ENCODE assay signal across 8 mouse cellular contexts in the genomic region with DNA sequence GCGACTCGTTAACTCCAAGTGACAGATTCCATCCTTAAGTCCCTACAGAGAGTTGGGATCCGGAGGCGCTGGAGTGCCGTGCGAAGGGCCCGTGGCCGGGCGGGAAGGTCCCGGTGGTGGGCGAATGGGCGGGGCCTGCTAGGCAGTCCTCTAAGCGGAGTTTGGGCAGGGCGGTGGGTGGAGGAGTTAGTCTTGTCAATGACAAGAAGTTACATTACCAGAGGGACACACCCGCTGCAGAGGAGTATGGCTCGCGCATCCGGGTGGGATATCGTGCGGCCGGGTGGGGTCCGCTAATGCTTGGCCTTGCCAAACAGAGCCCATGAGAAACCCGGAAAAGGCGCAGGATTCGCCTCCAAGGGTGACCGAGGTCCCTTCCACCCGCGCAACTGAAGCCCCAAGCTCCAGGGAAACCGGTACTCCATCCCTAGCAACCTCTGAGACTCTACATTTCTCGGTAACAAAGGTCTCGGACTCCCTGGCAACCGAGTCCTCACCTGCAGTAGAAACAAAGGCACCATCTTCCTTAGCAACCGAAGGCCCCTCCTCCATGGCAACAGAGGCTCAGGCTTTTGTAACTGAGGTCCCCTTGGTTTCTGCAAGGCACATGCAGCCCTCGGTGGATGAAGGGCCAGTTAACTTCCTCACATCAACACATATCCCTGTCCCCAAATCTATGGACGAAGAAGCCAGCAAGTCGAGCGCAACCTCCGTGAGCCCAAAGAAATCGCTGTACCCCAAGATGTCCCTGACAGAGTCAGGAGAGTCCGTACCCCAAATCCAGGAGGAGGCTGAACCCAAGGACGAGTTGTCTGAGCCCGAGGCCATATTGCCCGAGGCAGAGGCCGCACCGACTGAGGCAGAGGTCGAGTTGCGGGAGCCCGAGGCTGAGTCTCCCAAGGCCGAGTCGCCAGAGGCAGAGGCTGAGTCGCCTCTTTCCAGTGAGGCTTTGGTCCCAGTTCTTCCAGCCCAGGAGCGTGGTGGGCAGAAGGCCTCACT. TPM values are rescaled to one million over a fixed set of nuclear protein-coding genes. Genes with fewer than 3 reads are reported as not detected.
DNase-seq lines count a peak whose midpoint lies in the region; ATAC-seq and TF ChIP-seq lines count a peak whose summit lies in the region.
"Had no signal": no experiment of that assay in that cellular context is flagged by ENCODE, and none has a peak within 500 bp of the region (broad histone marks: within the 10 kb centered on the region; RNA-seq: fewer than 3 reads in every experiment).

No protein-coding gene starts in this region.

- 15% methylated on average over 52 of the region's 52 CpGs for WGBS in heart, embryonic 10.5 days
- WGBS in limb, embryonic 13.5 days: 17% methylated on average over 52 of the region's 52 CpGs
- WGBS in olfactory bulb, adult 2 months: 27% methylated on average over 52 of the region's 52 CpGs

- peak overlapping the region; percentile 59 for H3K4me2 ChIP-seq in limb, embryonic 13.5 days (replicated peaks)
- H3K4me2 ChIP-seq: liver, embryonic 15.5 days had no signal

- H3K4me3 ChIP-seq in ES-Bruce4 (ENCODE audit: low read depth, low read length): peak overlapping the region; percentile 25
- H3K4me3 ChIP-seq in heart, embryonic 10.5 days: peak overlapping the region; percentile 56
- peak overlapping the region; percentile 29 for H3K4me3 ChIP-seq in limb, embryonic 13.5 days
- peak overlapping the region; percentile 27 for H3K4me3 ChIP-seq in olfactory bulb, adult 2 months (ENCODE audit: insufficient read depth, low read depth, low read length)
- H3K4me3 ChIP-seq: liver, embryonic 15.5 days had no signal

- no peaks in the 10 kb centered on the region for H3K27me3 ChIP-seq in ES-Bruce4 (ENCODE audit: control insufficient read depth, insufficient read depth, low read length, poor library complexity, severe bottlenecking)
- H3K27me3 ChIP-seq in heart, embryonic 10.5 days (ENCODE audit: insufficient read depth, poor library complexity, severe bottlenecking): peaks cover 63% of the 10 kb centered on the region
- H3K27me3 ChIP-seq in limb, embryonic 13.5 days: peaks cover 46% of the 10 kb centered on the region

- no peaks in the 10 kb centered on the region for H3K36me3 ChIP-seq in ES-Bruce4 (ENCODE audit: control insufficient read depth, insufficient read depth, low read length, poor library complexity, severe bottlenecking)
- H3K36me3 ChIP-seq in heart, embryonic 10.5 days: peaks cover 18% of the 10 kb centered on the region
- H3K36me3 ChIP-seq in limb, embryonic 13.5 days: peaks cover 17% of the 10 kb centered on the region

- no peak for TF ChIP-seq EP300 in ES-Bruce4 (IDR thresholded peaks at IDR 0.05; ENCODE audit: insufficient read depth, low read depth, low read length)

- TF ChIP-seq POLR2A in ES-Bruce4 (IDR thresholded peaks at IDR 0.05; ENCODE audit: insufficient read depth, low read length): no peak
- TF ChIP-seq POLR2A in olfactory bulb, adult 2 months (IDR thresholded peaks at IDR 0.05; ENCODE audit: insufficient read depth, low read depth, low read length): no peak

- peaks cover 6% of the 10 kb centered on the region for H3K4me1 ChIP-seq in ES-Bruce4 (ENCODE audit: control insufficient read depth, insufficient read depth, low read length)
- peaks cover 53% of the 10 kb centered on the region for H3K4me1 ChIP-seq in heart, embryonic 10.5 days
- peaks cover 32% of the 10 kb centered on the region for H3K4me1 ChIP-seq in limb, embryonic 13.5 days
- peaks cover 32% of the 10 kb centered on the region for H3K4me1 ChIP-seq in olfactory bulb, adult 2 months (ENCODE audit: control insufficient read depth, insufficient read depth, low read length)

- H3K9ac ChIP-seq in ES-Bruce4 (ENCODE audit: low read depth, poor library complexity, severe bottlenecking): no peak overlapping the region
- peak overlapping the region; percentile 53 for H3K9ac ChIP-seq in limb, embryonic 13.5 days
- H3K9ac ChIP-seq: liver, embryonic 15.5 days had no signal

- TF ChIP-seq CTCF in ES-Bruce4 (IDR thresholded peaks at IDR 0.05; ENCODE audit: low read depth, low read length): no peak
- no peak for TF ChIP-seq CTCF in olfactory bulb, adult 2 months (IDR thresholded peaks at IDR 0.05; ENCODE audit: insufficient read depth, low read depth, low read length)

- peak; percentile 94 for DNase-seq in R1 (ENCODE audit: low read depth, low spot score)
- DNase-seq in heart, embryonic 10.5 days (ENCODE audit: low spot score): no peak
- no peak for DNase-seq in frontal cortex, postnatal 36 days (ENCODE audit: low spot score in 2 of 2)
- no peak for DNase-seq in adrenal gland, adult (ENCODE audit: inconsistent age in 2 of 2, low spot score in 1 of 2)

- ATAC-seq in limb, embryonic 13.5 days (ENCODE audit: low FRiP score, low read depth): 0 out of 2 replicates have a peak, but pooled peaks have one; percentile 45

- no peak overlapping the region for H3K27ac ChIP-seq in ES-Bruce4 (ENCODE audit: insufficient read depth, low read length)
- peak overlapping the region; percentile 26; the same call in 1 of the 2 replicates for H3K27ac ChIP-seq in heart, embryonic 10.5 days
- no peak overlapping the region for H3K27ac ChIP-seq in limb, embryonic 13.5 days
- no peak overlapping the region for H3K27ac ChIP-seq in olfactory bulb, adult 2 months (ENCODE audit: insufficient read depth, low read depth, low read length)
- H3K27ac ChIP-seq: liver, embryonic 15.5 days had no signal

- H3K9me3 ChIP-seq in ES-Bruce4 (replicated peaks; ENCODE audit: control insufficient read depth, insufficient read depth, low read length, poor library complexity, severe bottlenecking): no peaks in the 10 kb centered on the region
- no peaks in the 10 kb centered on the region for H3K9me3 ChIP-seq in heart, embryonic 10.5 days
- no peaks in the 10 kb centered on the region for H3K9me3 ChIP-seq in limb, embryonic 13.5 days
- H3K9me3 ChIP-seq: liver, embryonic 15.5 days had no signal

RNA-seq across cellular contexts. Expression of gene Pi16, which starts 9.3 kb away (rescaled TPM):
- 0.39 TPM in 1 of 2 replicates, not detected in the other for polyA plus RNA-seq in ES-Bruce4 (2011; ENCODE audit: insufficient read depth, insufficient read length, low read depth, missing spikeins)
- 1.9 and 2.6 TPM in 2 replicates for polyA plus RNA-seq in heart, embryonic 10.5 days (2016; fragmentation: Nextera tagmentation; extraction: Ambion mirVana)
- 0.45 and 0.46 TPM in 2 replicates for polyA plus RNA-seq in limb, embryonic 13.5 days (2015; fragmentation: Nextera tagmentation; extraction: Ambion mirVana)
- polyA plus RNA-seq in olfactory bulb, adult 2 months (2012; ENCODE audit: insufficient read depth, insufficient read length, low replicate concordance, missing spikeins): not detected in 2 replicates

RNA-seq across cellular contexts. Expression of gene Mtch1, which starts 20.9 kb away (rescaled TPM):
- 129 and 134 TPM in 2 replicates for polyA plus RNA-seq in ES-Bruce4 (2011; ENCODE audit: insufficient read depth, insufficient read length, low read depth, missing spikeins)
- 281 and 310 TPM in 2 replicates for polyA plus RNA-seq in heart, embryonic 10.5 days (2016; fragmentation: Nextera tagmentation; extraction: Ambion mirVana)
- 328 and 333 TPM in 2 replicates for polyA plus RNA-seq in limb, embryonic 13.5 days (2015; fragmentation: Nextera tagmentation; extraction: Ambion mirVana)
- not detected in 2 replicates for polyA plus RNA-seq in olfactory bulb, adult 2 months (2012; ENCODE audit: insufficient read depth, insufficient read length, low replicate concordance, missing spikeins)

RNA-seq across cellular contexts. Expression of gene Fgd2, which starts 33.9 kb away (rescaled TPM):
- polyA plus RNA-seq in ES-Bruce4 (2011; ENCODE audit: insufficient read depth, insufficient read length, low read depth, missing spikeins): 4.6 and 5.1 TPM in 2 replicates
- polyA plus RNA-seq in heart, embryonic 10.5 days (2016; fragmentation: Nextera tagmentation; extraction: Ambion mirVana): 2.2 and 3.8 TPM in 2 replicates
- 4.3 and 6.7 TPM in 2 replicates for polyA plus RNA-seq in limb, embryonic 13.5 days (2015; fragmentation: Nextera tagmentation; extraction: Ambion mirVana)
- polyA plus RNA-seq in olfactory bulb, adult 2 months (2012; ENCODE audit: insufficient read depth, insufficient read length, low replicate concordance, missing spikeins): not detected in 2 replicates

RNA-seq across cellular contexts. Expression of gene BC004004, which starts 58.2 kb away (rescaled TPM):
- 39.5 and 54.0 TPM in 2 replicates for polyA plus RNA-seq in ES-Bruce4 (2011; ENCODE audit: insufficient read depth, insufficient read length, low read depth, missing spikeins)
- 79.2 and 94.0 TPM in 2 replicates for polyA plus RNA-seq in heart, embryonic 10.5 days (2016; fragmentation: Nextera tagmentation; extraction: Ambion mirVana)
- 65.1 and 69.7 TPM in 2 replicates for polyA plus RNA-seq in limb, embryonic 13.5 days (2015; fragmentation: Nextera tagmentation; extraction: Ambion mirVana)
- polyA plus RNA-seq in olfactory bulb, adult 2 months (2012; ENCODE audit: insufficient read depth, insufficient read length, low replicate concordance, missing spikeins): not detected in 2 replicates
